Mouse (Mus musculus): ENCODE measurements at regions not wholly inside any gene's neighbourhood (a gene's known extent, or its start where the extent isn't known, plus 50 kb on each side); places are given as distances from the start of the nearest gene placed in this dataset.
"Not testable (repeated sequence)": the region's sequence is repeated elsewhere in the genome, so short reads cannot be mapped to it uniquely, and the experiment has no call there.

DNA sequence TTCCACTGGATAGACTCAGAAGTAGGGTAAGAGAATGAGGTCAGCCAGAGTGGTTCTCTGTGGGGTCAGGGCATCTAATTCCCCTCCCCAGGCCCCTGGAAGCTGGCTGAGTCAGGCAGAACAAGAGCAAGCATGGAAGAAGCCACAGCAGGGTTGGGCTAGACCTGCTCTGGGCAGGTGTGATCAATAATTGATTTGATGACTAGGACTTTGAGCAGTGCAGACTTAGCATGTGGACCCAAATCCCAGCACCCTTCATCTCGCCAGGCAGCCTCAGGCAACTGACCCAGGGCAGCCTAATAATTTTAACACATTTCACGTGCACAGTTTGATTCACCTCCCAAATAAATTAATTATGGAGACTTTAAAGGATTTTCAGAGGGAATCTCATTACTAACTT, 67.2 kb downstream of the Qdpr start:
- DNase-seq = no peak

- DNase-seq = no peak
Observed at GRCm38 (mm10) chr5:45378486-45378885, 71.5 kb downstream of the Qdpr start.

DNA sequence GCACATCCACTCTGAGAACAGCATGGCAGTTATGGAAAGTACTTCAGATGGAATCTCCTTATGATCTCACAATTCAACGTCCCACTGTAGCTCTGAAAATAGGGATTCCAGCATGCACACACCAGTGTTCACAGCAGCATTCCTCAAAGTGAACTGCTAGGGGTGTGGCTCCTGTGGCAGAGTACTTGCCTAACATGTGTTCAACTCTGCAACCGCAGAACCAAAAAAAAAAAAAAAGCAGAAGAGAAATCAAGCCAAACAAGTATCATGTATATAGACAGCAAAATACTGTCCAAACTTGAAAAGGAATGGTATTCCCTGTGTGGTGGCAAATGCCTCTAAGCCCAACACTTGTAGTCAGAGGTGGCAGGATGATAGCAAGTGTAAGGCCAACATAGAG, 77.0 kb downstream of the Qdpr start:
- DNase-seq = no peak

DNA sequence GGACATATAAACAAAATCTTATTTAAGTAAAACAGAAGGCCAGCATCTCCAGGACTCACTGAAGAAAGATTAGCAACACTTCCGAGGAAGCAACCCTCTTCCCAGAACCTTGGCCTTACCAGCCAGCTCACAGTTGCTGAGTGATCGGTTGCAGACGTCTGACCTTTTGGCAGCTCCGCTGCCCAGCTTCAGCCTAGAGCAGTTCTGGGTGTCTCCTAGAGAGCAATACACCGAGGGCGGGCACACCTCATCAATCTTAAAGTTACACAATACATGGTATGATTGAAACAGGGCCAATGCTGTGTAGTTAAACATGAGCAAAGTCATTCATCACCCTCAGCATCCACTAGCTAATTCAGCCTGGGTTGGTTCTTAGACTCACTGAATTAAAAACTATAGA, 81.6 kb downstream of the Qdpr start:
- DNase-seq = no peak

DNA sequence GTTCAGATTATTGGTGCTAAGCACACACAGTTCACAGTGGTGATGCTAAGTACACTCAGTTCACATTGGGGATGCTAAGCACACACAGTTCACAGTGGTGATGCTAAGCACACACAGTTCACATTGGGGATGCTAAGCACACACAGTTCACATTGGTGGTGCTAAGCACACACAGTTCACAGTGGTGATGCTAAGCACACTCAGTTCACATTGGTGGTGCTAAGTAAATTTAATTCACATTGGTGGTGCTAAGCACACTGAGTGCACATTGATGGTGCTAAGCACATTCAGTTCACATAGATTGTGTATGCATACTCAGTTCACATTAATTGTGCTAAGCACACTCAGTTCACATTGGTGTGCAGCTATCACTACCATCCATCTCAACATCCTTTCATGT, 89.8 kb downstream of the Qdpr start:
- DNase-seq = no peak

GRCm38 (mm10) chr5:45340411-45340810, 109.6 kb downstream of the Qdpr start:
- DNase-seq = no peak

- no peak for DNase-seq
Observed at GRCm38 (mm10) chr5:45336801-45337200, 113.2 kb downstream of the Qdpr start.

DNA sequence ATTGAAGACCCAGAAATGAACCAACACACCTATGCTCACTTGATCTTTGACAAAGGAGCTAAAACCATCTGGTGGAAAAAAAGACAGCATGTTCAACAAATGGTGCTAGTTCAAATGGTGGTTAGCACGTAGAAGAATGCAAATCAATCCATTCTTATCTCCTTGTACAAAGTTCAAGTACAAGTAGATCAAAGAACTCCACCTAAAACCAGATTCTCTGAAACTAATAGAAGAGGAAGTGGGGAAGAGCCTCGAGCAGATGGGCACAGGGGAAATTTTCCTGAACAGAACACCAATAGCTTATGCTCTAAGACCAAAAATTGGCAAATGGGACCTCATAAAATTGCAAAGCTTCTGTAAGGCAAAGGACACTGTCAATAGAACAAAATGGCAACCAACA, 125.6 kb downstream of the Qdpr start:
- not testable (repeated sequence) for DNase-seq

GRCm38 (mm10) chr5:45323500-45323899, 126.5 kb downstream of the Qdpr start:
- DNase-seq = no peak

DNA sequence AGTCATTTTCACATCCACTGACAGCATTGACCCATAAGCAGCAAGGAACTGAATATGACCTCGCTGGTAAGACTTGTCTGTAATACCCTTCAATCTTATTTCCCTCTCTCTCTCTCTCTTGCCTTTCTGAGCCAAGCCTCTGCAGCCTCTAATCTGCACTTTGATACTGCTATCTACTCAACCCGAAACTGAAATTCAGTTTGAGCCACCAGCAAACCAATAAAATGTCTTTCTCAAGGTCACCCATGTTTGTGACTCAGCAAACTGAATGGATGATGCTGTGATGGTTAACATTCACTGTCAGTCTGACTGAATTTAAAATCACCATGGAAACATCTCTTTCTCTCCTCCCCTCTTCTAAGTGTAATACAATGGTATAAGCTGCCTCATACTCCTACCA, 132.0 kb downstream of the Qdpr start:
- no peak for DNase-seq

GRCm38 (mm10) chr5:45301120-45301519, 148.9 kb downstream of the Qdpr start:
- no peak for DNase-seq

DNA sequence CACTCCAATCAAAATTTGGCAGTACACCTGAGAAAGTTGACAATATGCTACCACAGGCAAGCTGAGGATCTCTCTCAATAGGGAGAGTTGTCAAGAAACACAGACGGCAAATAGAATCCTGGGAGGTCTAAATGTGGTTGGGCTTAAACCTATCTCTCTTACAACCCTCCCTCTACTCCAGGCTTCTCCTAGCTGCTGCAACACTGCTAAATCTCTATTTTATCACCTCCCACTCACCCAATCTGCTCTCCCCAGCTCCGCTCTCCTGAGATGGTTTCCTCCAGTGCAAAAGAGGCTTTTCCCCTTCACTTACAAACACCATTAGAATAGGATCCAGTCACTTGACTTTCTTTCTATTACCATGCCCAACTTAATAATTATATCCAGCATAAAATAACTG, 151.2 kb downstream of the Qdpr start:
- DNase-seq = no peak

- DNase-seq = no peak
Observed at GRCm38 (mm10) chr5:45295134-45295533, 154.9 kb downstream of the Qdpr start.

GRCm38 (mm10) chr5:45292833-45293546, 157.0 kb downstream of the Qdpr start:
- no peak for DNase-seq

- no peak for DNase-seq
Observed at GRCm38 (mm10) chr5:45292383-45292782, 157.7 kb downstream of the Qdpr start.

DNA sequence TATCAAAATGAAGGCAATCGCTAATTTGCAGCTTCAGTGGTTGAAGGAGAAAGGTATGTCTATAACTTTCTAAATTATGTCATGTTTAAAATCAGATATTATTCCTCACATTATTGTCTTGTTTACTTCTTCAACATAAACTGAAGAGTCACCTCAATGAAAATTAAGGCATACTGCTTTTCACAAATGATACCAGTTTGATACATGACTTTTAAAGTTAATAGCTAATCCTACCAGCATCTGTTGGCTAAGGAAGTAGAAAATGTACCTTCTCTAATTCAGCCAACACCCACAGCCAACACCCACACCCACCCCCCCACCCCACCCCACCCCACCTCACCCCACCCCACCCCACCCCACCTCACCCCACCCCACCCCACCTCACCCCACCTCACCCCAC, 158.3 kb downstream of the Qdpr start:
- no peak for DNase-seq

DNA sequence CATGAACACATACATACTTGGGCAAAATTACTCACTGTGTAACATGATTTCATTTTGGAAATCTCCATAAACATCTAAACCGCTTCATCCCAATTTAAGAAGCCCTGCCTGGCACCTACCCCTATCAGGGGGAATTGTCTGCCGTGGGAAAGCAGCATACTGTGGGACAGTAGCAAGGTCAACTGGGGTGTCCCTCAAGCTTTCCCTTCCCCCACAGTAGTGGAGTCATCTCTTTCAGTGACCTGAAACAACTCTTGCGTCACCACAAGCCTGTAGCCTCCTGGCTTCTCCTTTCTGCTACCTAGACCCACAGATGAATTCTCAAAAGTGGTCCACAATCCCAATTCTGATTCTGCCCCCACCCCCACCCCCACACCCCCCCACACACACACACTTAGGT, 158.8 kb downstream of the Qdpr start:
- DNase-seq = no peak

DNA sequence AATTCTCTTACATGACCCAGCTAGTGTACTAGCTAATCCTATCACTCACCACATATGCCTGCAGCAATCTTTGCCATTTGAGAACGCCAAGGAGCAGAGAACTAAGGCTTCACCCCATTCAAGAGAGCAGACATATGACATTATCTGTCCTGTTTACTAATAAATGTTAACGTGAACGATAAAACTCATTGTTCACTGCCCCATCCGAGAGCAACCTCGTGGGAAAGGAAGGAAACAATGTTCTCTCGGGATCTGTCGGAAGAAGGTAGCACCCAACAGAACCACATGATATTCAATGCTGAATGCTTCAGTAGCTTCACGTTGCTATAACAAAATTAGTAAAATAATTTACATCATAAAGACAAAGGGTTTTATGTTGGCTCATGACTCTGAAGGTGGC, 163.6 kb downstream of the Qdpr start:
- DNase-seq = no peak

DNA sequence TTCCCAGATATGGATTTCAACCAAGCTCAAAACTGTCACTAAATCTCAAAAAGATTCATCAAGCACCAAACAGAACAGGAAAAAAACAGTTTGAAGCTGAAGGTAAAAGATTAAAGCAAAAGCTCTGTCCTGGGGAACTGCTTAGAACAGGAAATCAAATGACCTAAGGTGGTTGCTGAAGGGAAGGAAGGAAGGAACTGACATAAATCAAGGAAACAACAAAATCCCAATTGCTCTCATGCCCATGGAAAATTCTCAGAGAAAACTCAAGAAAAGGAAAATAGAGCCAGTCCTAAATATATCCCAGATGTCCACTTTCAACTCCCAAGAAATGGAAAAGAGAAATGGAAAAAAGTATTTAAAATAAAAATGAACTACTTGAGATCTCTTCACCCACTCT, 165.4 kb downstream of the Qdpr start:
- DNase-seq = no peak

GRCm38 (mm10) chr5:45283908-45284415, 166.1 kb downstream of the Qdpr start:
- DNase-seq = no peak

- no peak for DNase-seq
Observed at GRCm38 (mm10) chr5:45282207-45282930, 167.7 kb downstream of the Qdpr start.

- DNase-seq = peak; percentile 61 to 81
Observed at GRCm38 (mm10) chr5:45278571-45278970, 171.5 kb downstream of the Qdpr start.

DNA sequence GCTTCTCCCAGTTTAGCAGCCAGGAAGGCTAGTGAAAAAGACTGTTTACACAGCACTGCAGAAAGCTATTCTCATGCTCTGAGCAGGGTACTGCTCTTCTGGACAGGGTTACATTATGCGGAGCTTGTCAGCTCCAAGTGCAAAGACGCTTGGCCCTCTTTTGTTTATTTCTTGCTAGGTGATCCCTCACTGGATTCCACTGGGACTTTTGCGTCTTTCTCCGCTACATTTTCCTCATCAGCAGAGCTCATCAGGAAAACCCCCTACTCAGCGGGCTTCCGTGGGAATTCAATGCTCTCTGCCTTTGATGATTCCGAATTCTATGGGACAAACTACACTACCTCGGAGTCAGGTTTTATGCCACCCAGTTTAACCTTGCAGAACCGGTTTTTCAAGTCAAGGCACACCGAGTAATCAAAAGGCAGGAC, 172.0 kb downstream of the Qdpr start:
- DNase-seq = peak in 1 of 2 experiments; percentile 5

GRCm38 (mm10) chr5:45270679-45271078, 179.4 kb downstream of the Qdpr start:
- DNase-seq = no peak

All from cerebellum, postnatal 25 days (tissue).